Mouse (Mus musculus): Measurements from ENCODE around the gene Dok3.

GRCm38 (mm10) chr13:55510668-55511491 lies 18.2 kb downstream of the Dok3 start:
- TF ChIP-seq POLR2A (IDR thresholded peaks at IDR 0.05; ENCODE audit: borderline replicate concordance, control insufficient read depth, low read depth, low read length) (no peak; the same call in 1 of the 2 replicates), CTCF (IDR thresholded peaks at IDR 0.05; ENCODE audit: control insufficient read depth, insufficient read depth, low read length) (peak; percentile 18; the same call in 1 of the 2 replicates)

Measured in bone marrow, adult 2 months (tissue).